Mouse (Mus musculus) forebrain, postnatal 0 days (tissue): ENCODE measurements around the gene Tex19.2. TPM values are rescaled to one million over a fixed set of nuclear protein-coding genes. Genes with fewer than 3 reads are reported as not detected.

Experiments used
- ATAC-seq: fragments of 200-750 bp; cut with Nextera tagmentation; 2 replicates; pipeline ENCODE4 v1.8.0; 2017; ENCODE audit warnings: mild to moderate bottlenecking, moderate library complexity
- DNase-seq: peaks from one replicate; pipeline ENCODE4 v3.0.0-alpha.2; 2015
- H3K27ac ChIP-seq: fragments of 300-500 bp; sonication (generic); 2 replicates; pipeline ENCODE4 v1.5.1; 2014; ENCODE audit warnings: low read depth, mild to moderate bottlenecking, antibody characterized with exemption, low read length, moderate library complexity, mixed read lengths
- H3K27me3 ChIP-seq: fragments of 300-500 bp; sonication (generic); 2 replicates; pipeline ENCODE4 v1.6.1; 2014; ENCODE audit warnings: mild to moderate bottlenecking, low read length, mixed read lengths; ENCODE audit not compliant: insufficient read depth
- H3K36me3 ChIP-seq: fragments of 300-500 bp; sonication (generic); 2 replicates; pipeline ENCODE4 v1.6.1; 2014; ENCODE audit warnings: mild to moderate bottlenecking, moderate library complexity; ENCODE audit not compliant: insufficient read depth
- H3K4me1 ChIP-seq: fragments of 300-500 bp; sonication (generic); 2 replicates; pipeline ENCODE4 v1.6.1; 2014; ENCODE audit warnings: antibody characterized with exemption; ENCODE audit not compliant: insufficient read depth
- H3K4me2 ChIP-seq: fragments of 300-500 bp; sonication (generic); 2 replicates; pipeline ENCODE4 v1.6.1; 2014; ENCODE audit warnings: low read depth, mild to moderate bottlenecking, moderate library complexity
- H3K4me3 ChIP-seq: fragments of 300-500 bp; sonication (generic); 2 replicates; pipeline ENCODE4 v1.5.1; 2014; ENCODE audit warnings: low read depth, low read length, mixed read lengths
- H3K9ac ChIP-seq: fragments of 300-500 bp; sonication (generic); 2 replicates; pipeline ENCODE4 v1.6.1; 2014; ENCODE audit warnings: mild to moderate bottlenecking
- H3K9me3 ChIP-seq: fragments of 300-500 bp; sonication (generic); 2 replicates; pipeline ENCODE4 v1.6.1; 2016; ENCODE audit warnings: low read length
- CTCF ChIP-seq: sonication (generic); IDR thresholded peaks from 2 replicates; pipeline ENCODE4 v1.5.1; 2016; ENCODE audit warnings: antibody characterized with exemption, control low read depth, low read depth
- WGBS: fragments of 180-500 bp; shearing (Covaris S2); extraction: QIAGEN DNeasy Blood & Tissue Kit; methylation state at CpG from one replicate; pipeline ENCODE4 v1.1.7; 2014; 5-methylcytosine and 5-hydroxymethylcytosine counted together
- polyA plus RNA-seq: library from polyadenylated mRNA; unstranded; fragments of >200 nt; fragmentation: Nextera tagmentation; extraction: Ambion mirVana; gene quantifications from 2 replicates; pipeline ENCODE4 v1.2.1, GENCODE M21; 2015
- total RNA-seq: library from RNA; depleted of rRNA; stranded (reverse); fragments of >200 nt; gene quantifications from 2 replicates; pipeline ENCODE4 v1.2.3, GENCODE M21; 2014

The Tex19.2 gene
- total and polyA plus RNA-seq, 2 experiments from 2014 or later, result not detected

DNA sequence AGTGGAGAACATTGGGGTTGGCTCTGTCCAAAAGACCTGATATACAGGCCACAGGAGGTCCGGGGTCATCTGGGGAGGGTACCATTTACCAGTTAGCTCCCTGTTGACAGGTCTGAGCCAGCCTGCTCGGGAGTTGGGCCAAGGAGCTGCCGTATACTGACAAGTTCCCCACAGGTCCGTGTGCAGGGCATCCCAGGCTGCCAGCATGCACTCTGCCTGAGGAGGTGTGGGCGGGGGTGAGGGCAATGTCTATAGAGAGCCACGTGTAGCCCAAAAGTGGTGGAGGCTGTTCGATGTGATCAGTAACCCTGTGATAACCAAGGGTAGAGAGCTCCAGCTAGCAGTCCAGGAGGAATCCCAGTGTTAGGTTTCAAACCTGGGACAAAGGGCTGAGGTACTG lies 18.7 kb downstream of the Tex19.2 start:
- H3K27me3 ChIP-seq, result no peaks in the 10 kb centered on the region
- H3K4me3 ChIP-seq, result no peak overlapping the region
- no peak overlapping the region for H3K27ac ChIP-seq
- H3K9me3 ChIP-seq, result no peaks in the 10 kb centered on the region
- H3K4me1 ChIP-seq, result no peaks in the 10 kb centered on the region
- H3K36me3 ChIP-seq, result no peaks in the 10 kb centered on the region
- no peak overlapping the region for H3K4me2 ChIP-seq
- no peak overlapping the region for H3K9ac ChIP-seq
- ATAC-seq (no peak), DNase-seq (no peak)
- no peak for TF ChIP-seq CTCF
- WGBS, result 65% methylated on average over 7 of the region's 7 CpGs

DNA sequence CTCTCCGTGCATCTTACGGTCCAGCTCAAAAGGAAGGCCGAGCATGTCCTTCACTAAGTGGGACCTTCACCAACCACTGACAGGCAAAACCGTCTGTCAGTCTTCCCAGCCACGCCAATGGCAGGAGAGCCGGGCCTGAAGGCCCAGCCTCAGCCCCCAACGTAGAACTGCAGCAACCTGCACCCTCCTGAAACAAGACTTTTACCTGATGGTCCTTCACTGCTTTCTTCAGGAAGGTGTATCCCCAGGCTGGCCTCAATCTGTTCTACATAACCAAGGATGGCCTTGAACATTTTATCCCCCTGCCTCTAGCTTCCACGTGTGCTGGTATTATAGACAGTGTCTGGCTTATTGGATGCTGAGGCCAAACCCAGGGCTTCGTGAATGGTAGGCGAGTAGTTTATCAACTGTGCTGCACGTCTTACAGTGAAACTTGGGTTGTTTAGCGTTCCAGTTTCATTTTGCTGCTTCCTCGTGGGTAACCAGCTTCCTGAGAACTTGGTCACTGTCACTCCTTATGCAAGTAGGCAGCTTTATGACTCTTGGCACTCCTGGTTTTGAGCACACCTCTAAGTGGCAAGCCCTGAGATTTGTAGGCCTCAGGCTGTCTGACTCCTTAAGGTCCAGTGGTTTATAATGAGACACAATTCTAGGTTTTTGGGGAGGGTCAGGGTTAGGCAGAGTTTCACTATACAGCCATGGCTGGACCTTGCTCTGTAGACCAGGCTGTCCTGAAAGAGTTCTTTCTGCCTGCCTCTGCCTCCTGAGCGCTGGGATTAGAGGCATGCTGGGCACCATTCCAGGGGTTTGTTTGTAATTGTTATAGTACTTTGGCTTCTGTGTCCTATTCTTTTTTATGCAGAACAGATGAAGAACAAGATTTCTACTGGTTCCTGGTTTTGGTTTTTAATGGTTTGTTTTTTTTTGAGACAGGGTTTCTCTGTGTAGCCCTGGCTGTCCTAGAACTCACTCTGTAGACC lies 25.6 kb downstream of the Tex19.2 start:
- no peaks in the 10 kb centered on the region for H3K4me1 ChIP-seq
- H3K36me3 ChIP-seq, result no peaks in the 10 kb centered on the region
- no peak overlapping the region for H3K9ac ChIP-seq
- ATAC-seq, result no peak
- H3K4me3 ChIP-seq, result no peak overlapping the region
- WGBS, result 89% methylated on average over 14 of the region's 14 CpGs
- no peak for TF ChIP-seq CTCF
- H3K4me2 ChIP-seq, result no peak overlapping the region
- no peaks in the 10 kb centered on the region for H3K27me3 ChIP-seq
- no peak for DNase-seq
- H3K9me3 ChIP-seq, result no peaks in the 10 kb centered on the region
- H3K27ac ChIP-seq, result no peak overlapping the region

DNA sequence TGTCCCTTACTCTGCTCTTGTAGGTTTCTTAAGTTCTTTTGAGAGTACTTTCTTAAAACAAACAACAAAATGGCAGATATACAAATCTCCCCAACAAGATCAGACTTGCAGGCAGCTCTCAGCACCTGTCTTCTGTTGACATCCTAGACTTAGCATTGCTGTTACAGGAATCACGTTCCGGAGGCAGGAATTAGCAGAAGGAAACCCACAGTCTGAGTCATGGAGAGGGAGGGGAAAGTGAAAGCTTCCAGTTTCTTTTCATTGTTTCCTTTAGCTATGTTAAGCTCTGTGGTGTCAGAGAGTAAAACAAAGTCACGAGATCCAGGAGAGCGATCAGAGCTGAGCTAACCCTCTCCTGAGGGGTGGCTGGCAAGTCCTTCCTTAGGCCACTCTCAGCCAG lies 27.5 kb downstream of the Tex19.2 start:
- no peaks in the 10 kb centered on the region for H3K9me3 ChIP-seq
- ATAC-seq, result no peak
- H3K4me3 ChIP-seq, result no peak overlapping the region
- no peak overlapping the region for H3K27ac ChIP-seq
- H3K4me1 ChIP-seq, result no peaks in the 10 kb centered on the region
- 62% methylated on average over 4 of the region's 4 CpGs for WGBS
- DNase-seq, result no peak
- H3K4me2 ChIP-seq, result no peak overlapping the region
- no peaks in the 10 kb centered on the region for H3K36me3 ChIP-seq
- no peaks in the 10 kb centered on the region for H3K27me3 ChIP-seq
- H3K9ac ChIP-seq, result no peak overlapping the region
- TF ChIP-seq CTCF, result no peak

DNA sequence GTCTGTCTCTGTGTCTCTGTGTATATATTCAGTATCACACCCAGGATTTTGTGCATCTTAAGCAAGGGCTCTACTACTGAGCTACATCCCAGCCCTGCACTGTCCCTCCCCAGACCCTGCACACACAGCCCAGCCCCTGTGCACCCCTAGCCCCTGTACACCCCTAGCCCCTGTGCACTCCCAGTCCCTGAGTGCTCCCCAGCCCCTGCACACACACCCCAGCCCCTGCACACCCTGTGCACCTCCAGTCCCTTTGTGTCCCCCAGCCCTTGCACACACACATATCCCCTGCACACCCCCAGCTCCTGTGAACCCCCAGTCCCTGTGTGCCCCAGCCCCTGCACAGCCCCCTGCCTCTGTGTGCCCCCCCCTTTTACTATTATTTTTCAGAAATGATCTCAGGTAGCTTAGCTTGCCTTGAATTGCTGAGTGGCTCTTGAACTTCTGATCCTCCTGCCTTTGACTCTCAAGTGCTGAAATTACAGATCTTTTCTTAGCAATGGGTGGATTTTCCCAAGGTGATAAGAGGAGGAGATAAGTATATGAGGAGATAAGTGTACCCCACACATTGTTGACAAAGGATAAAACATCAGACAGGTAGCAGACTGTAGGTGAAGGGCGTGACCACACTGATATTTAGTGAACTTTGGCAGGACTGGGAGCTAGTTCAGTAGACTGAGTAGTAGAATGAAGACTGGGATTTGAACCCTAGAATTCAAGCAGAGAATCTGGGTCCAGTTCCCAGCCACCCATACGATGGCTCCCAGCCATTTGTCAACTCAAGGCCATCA lies 28.5 kb downstream of the Tex19.2 start:
- no peaks in the 10 kb centered on the region for H3K4me1 ChIP-seq
- no peak for TF ChIP-seq CTCF
- no peak overlapping the region for H3K9ac ChIP-seq
- H3K4me2 ChIP-seq, result no peak overlapping the region
- 93% methylated on average over 2 of the region's 2 CpGs for WGBS
- no peaks in the 10 kb centered on the region for H3K27me3 ChIP-seq
- no peak overlapping the region for H3K4me3 ChIP-seq
- ATAC-seq, result no peak
- no peak overlapping the region for H3K27ac ChIP-seq
- no peaks in the 10 kb centered on the region for H3K9me3 ChIP-seq
- H3K36me3 ChIP-seq, result no peaks in the 10 kb centered on the region
- DNase-seq, result no peak

DNA sequence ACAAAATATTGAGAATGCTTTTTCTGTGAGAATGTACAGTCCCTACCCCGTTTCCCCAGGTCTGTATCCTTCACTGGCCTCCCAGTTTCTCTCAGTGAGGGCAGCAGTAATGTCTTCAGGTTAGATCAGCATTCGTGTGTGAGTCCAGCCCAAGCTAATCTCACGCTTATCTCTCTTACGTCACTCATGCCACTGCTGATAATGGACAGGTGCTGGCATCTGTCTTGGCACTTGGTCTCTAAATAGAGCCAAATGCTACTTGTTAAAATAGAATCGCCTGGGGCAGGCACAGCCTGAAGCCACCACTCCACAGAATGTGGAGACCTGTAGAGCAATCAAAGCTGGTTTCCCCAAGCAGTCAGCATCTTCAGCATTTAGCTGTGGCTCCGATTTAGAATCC lies 29.5 kb downstream of the Tex19.2 start:
- Histone ChIP-seq H3K9me3 (no peaks in the 10 kb centered on the region), H3K4me1 (no peaks in the 10 kb centered on the region), H3K27me3 (no peaks in the 10 kb centered on the region), H3K4me3 (no peak overlapping the region), H3K9ac (no peak overlapping the region), H3K4me2 (no peak overlapping the region), H3K36me3 (no peaks in the 10 kb centered on the region), H3K27ac (no peak overlapping the region)
- no peak for DNase-seq
- no peak for TF ChIP-seq CTCF
- WGBS, result 74% methylated on average over 6 of the region's 6 CpGs
- ATAC-seq, result no peak

DNA sequence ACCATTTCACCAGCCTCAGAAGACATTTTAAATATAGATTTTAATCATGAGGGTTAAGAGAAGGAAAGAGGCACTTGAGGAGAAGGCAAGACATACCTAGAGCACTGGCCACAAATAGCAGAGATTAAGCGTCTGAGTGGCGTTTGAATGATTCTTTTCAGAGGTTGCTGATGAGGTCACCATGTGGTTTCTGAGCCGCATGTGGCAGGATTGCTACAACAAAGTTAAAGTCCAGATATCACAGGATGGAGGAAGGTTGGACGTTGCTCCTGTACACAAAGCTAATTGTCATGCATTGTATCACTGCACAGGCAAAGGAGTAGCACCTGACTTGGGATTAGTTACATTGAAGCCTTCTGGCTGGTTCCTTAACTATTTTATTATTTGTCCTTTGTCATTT lies 32.2 kb downstream of the Tex19.2 start:
- no peak for DNase-seq
- H3K36me3 ChIP-seq, result no peaks in the 10 kb centered on the region
- no peak overlapping the region for H3K4me3 ChIP-seq
- H3K9ac ChIP-seq, result no peak overlapping the region
- no peaks in the 10 kb centered on the region for H3K4me1 ChIP-seq
- no peaks in the 10 kb centered on the region for H3K27me3 ChIP-seq
- H3K9me3 ChIP-seq, result no peaks in the 10 kb centered on the region
- 41% methylated on average over 4 of the region's 4 CpGs for WGBS
- TF ChIP-seq CTCF, result no peak
- H3K4me2 ChIP-seq, result no peak overlapping the region
- ATAC-seq, result no peak
- H3K27ac ChIP-seq, result no peak overlapping the region

DNA sequence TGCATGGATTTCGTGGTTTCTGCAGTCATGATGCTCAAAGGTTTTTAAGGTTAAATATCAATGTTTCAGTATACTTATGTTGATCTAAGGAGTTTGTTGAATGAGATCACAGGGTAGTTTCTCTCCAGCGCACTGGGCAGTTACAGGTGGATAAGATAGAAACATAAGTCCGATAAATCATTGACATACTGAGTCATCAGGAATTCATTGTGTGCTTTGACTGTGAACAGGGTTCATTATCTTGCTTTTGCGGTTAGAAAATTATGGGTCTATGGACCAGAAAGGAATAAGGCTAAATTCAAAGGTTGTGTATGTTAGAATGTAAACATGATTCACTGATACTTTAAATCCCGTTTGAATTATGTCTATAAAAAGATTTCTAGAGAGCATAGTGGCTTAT lies 33.3 kb downstream of the Tex19.2 start:
- 75% methylated on average over 5 of the region's 5 CpGs for WGBS
- no peak overlapping the region for H3K27ac ChIP-seq
- no peak overlapping the region for H3K9ac ChIP-seq
- H3K4me2 ChIP-seq, result no peak overlapping the region
- H3K4me1 ChIP-seq, result no peaks in the 10 kb centered on the region
- TF ChIP-seq CTCF, result no peak
- DNase-seq, result no peak
- no peak overlapping the region for H3K4me3 ChIP-seq
- H3K36me3 ChIP-seq, result no peaks in the 10 kb centered on the region
- no peak for ATAC-seq
- H3K27me3 ChIP-seq, result no peaks in the 10 kb centered on the region
- H3K9me3 ChIP-seq, result no peaks in the 10 kb centered on the region
